Mouse (Mus musculus): ENCODE data around the gene Fbxw7. TPM values are rescaled to one million over a fixed set of nuclear protein-coding genes. Genes with fewer than 3 reads are reported as not detected.

The Fbxw7 gene
- polyA plus RNA-seq, 1 experiment = 10.6 TPM

- H3K4me1 ChIP-seq (ENCODE audit: control insufficient read depth, insufficient read depth, low read length) = no peaks in the 10 kb centered on the region
- H3K4me3 ChIP-seq (ENCODE audit: insufficient read depth, low read length) = no peak overlapping the region
- H3K27ac ChIP-seq (ENCODE audit: insufficient read depth, low read depth, low read length) = no peak overlapping the region
- no peak for TF ChIP-seq POLR2A (IDR thresholded peaks at IDR 0.05; ENCODE audit: borderline replicate concordance, low read depth, low read length)
- TF ChIP-seq CTCF (IDR thresholded peaks at IDR 0.05; ENCODE audit: low read depth, low read length) = no peak
These were observed 140.1 kb downstream of the Fbxw7 start for GRCm38 (mm10) chr3:84955011-84955775.

- H3K4me3 ChIP-seq (ENCODE audit: insufficient read depth, low read length) = no peak overlapping the region
- H3K27ac ChIP-seq (ENCODE audit: insufficient read depth, low read depth, low read length) = no peak overlapping the region
- TF ChIP-seq CTCF (IDR thresholded peaks at IDR 0.05; ENCODE audit: low read depth, low read length) (no peak), POLR2A (IDR thresholded peaks at IDR 0.05; ENCODE audit: borderline replicate concordance, low read depth, low read length) (no peak)
- H3K4me1 ChIP-seq (ENCODE audit: control insufficient read depth, insufficient read depth, low read length) = no peaks in the 10 kb centered on the region
These were observed 140.8 kb downstream of the Fbxw7 start for GRCm38 (mm10) chr3:84955857-84956256.

GRCm38 (mm10) chr3:84965156-84965555 lies 150.1 kb downstream of the Fbxw7 start:
- no peak for TF ChIP-seq POLR2A (IDR thresholded peaks at IDR 0.05; ENCODE audit: borderline replicate concordance, low read depth, low read length)
- no peak overlapping the region for H3K27ac ChIP-seq (ENCODE audit: insufficient read depth, low read depth, low read length)
- no peaks in the 10 kb centered on the region for H3K4me1 ChIP-seq (ENCODE audit: control insufficient read depth, insufficient read depth, low read length)
- H3K4me3 ChIP-seq (ENCODE audit: insufficient read depth, low read length) = no peak overlapping the region

GRCm38 (mm10) chr3:84967364-84967763 lies 152.3 kb downstream of the Fbxw7 start:
- no peaks in the 10 kb centered on the region for H3K4me1 ChIP-seq (ENCODE audit: control insufficient read depth, insufficient read depth, low read length)
- TF ChIP-seq CTCF (IDR thresholded peaks at IDR 0.05; ENCODE audit: low read depth, low read length) (no peak), POLR2A (IDR thresholded peaks at IDR 0.05; ENCODE audit: borderline replicate concordance, low read depth, low read length) (no peak)
- H3K27ac ChIP-seq (ENCODE audit: insufficient read depth, low read depth, low read length) = no peak overlapping the region
- H3K4me3 ChIP-seq (ENCODE audit: insufficient read depth, low read length) = no peak overlapping the region

GRCm38 (mm10) chr3:84971561-84971960 lies 156.5 kb downstream of the Fbxw7 start:
- H3K4me3 ChIP-seq (ENCODE audit: insufficient read depth, low read length) = no peak overlapping the region
- no peak overlapping the region for H3K27ac ChIP-seq (ENCODE audit: insufficient read depth, low read depth, low read length)
- H3K4me1 ChIP-seq (ENCODE audit: control insufficient read depth, insufficient read depth, low read length) = no peaks in the 10 kb centered on the region
- TF ChIP-seq CTCF (IDR thresholded peaks at IDR 0.05; ENCODE audit: low read depth, low read length) (no peak), POLR2A (IDR thresholded peaks at IDR 0.05; ENCODE audit: borderline replicate concordance, low read depth, low read length) (no peak)

- TF ChIP-seq POLR2A (IDR thresholded peaks at IDR 0.05; ENCODE audit: borderline replicate concordance, low read depth, low read length) (no peak), CTCF (IDR thresholded peaks at IDR 0.05; ENCODE audit: low read depth, low read length) (no peak)
- H3K4me1 ChIP-seq (ENCODE audit: control insufficient read depth, insufficient read depth, low read length) = no peaks in the 10 kb centered on the region
- no peak overlapping the region for H3K4me3 ChIP-seq (ENCODE audit: insufficient read depth, low read length)
- no peak overlapping the region for H3K27ac ChIP-seq (ENCODE audit: insufficient read depth, low read depth, low read length)
These were observed 157.8 kb downstream of the Fbxw7 start for GRCm38 (mm10) chr3:84972881-84973280.

GRCm38 (mm10) chr3:84974193-84974592 lies 159.1 kb downstream of the Fbxw7 start:
- Histone ChIP-seq H3K4me1 (ENCODE audit: control insufficient read depth, insufficient read depth, low read length) (no peaks in the 10 kb centered on the region), H3K27ac (ENCODE audit: insufficient read depth, low read depth, low read length) (no peak overlapping the region), H3K4me3 (ENCODE audit: insufficient read depth, low read length) (no peak overlapping the region)
- no peak for TF ChIP-seq POLR2A (IDR thresholded peaks at IDR 0.05; ENCODE audit: borderline replicate concordance, low read depth, low read length)
- TF ChIP-seq CTCF (IDR thresholded peaks at IDR 0.05; ENCODE audit: low read depth, low read length) = no peak

- TF ChIP-seq POLR2A (IDR thresholded peaks at IDR 0.05; ENCODE audit: borderline replicate concordance, low read depth, low read length) (no peak), CTCF (IDR thresholded peaks at IDR 0.05; ENCODE audit: low read depth, low read length) (no peak)
- no peak overlapping the region for H3K4me3 ChIP-seq (ENCODE audit: insufficient read depth, low read length)
These were observed 163.6 kb downstream of the Fbxw7 start for GRCm38 (mm10) chr3:84978676-84979075.

GRCm38 (mm10) chr3:84980158-84980557 lies 165.1 kb downstream of the Fbxw7 start:
- no peak for TF ChIP-seq POLR2A (IDR thresholded peaks at IDR 0.05; ENCODE audit: borderline replicate concordance, low read depth, low read length)
- TF ChIP-seq CTCF (IDR thresholded peaks at IDR 0.05; ENCODE audit: low read depth, low read length) = no peak
- no peak overlapping the region for H3K4me3 ChIP-seq (ENCODE audit: insufficient read depth, low read length)
- no peak overlapping the region for H3K27ac ChIP-seq (ENCODE audit: insufficient read depth, low read depth, low read length)
- H3K4me1 ChIP-seq (ENCODE audit: control insufficient read depth, insufficient read depth, low read length) = no peaks in the 10 kb centered on the region

More at GRCm38 (mm10) chr3:84978676-84979075, 163.6 kb downstream of the Fbxw7 start:
- Histone ChIP-seq H3K27ac (ENCODE audit: insufficient read depth, low read depth, low read length) (no peak overlapping the region), H3K4me1 (ENCODE audit: control insufficient read depth, insufficient read depth, low read length) (no peaks in the 10 kb centered on the region)

GRCm38 (mm10) chr3:84982688-84983087 lies 167.6 kb downstream of the Fbxw7 start:
- Histone ChIP-seq H3K27ac (ENCODE audit: insufficient read depth, low read depth, low read length) (no peak overlapping the region), H3K4me3 (ENCODE audit: insufficient read depth, low read length) (no peak overlapping the region), H3K4me1 (ENCODE audit: control insufficient read depth, insufficient read depth, low read length) (no peaks in the 10 kb centered on the region)
- no peak for TF ChIP-seq CTCF (IDR thresholded peaks at IDR 0.05; ENCODE audit: low read depth, low read length)
- TF ChIP-seq POLR2A (IDR thresholded peaks at IDR 0.05; ENCODE audit: borderline replicate concordance, low read depth, low read length) = no peak
